Mouse (Mus musculus) right cerebral cortex, postnatal 36 days (tissue): Measurements from ENCODE around the gene Slc2a5.

Experiments used
- DNase-seq, 2 experiments: peaks; one replicate each; pipeline ENCODE4 v3.0.0; 2022; ENCODE audit warnings: low spot score in 2 of 2, mixed read lengths in 1 of 2

Gene Slc2a5

GRCm38 (mm10) chr4:150119055-150119454 is at the start of gene Slc2a5:
Gene Slc2a5 (plus strand): TSS chr4:150119283.
- no peak for DNase-seq

GRCm38 (mm10) chr4:150070136-150070535 is 48.9 kb upstream of the Slc2a5 start:
- DNase-seq: no peak

- no peak for DNase-seq
These were observed 46.5 kb upstream of the Slc2a5 start for GRCm38 (mm10) chr4:150072416-150073101.

GRCm38 (mm10) chr4:150073102-150073473 is 46.0 kb upstream of the Slc2a5 start:
- no peak for DNase-seq

- DNase-seq: no peak
These were observed 43.7 kb upstream of the Slc2a5 start for GRCm38 (mm10) chr4:150075350-150075749.

- no peak for DNase-seq
These were observed 42.9 kb upstream of the Slc2a5 start for GRCm38 (mm10) chr4:150076147-150076546.

- no peak for DNase-seq
These were observed 40.4 kb upstream of the Slc2a5 start for GRCm38 (mm10) chr4:150078646-150079045.

GRCm38 (mm10) chr4:150079244-150079643 is 39.8 kb upstream of the Slc2a5 start:
- no peak for DNase-seq

- DNase-seq: no peak
These were observed 38.6 kb upstream of the Slc2a5 start for GRCm38 (mm10) chr4:150080330-150080967.

GRCm38 (mm10) chr4:150085366-150085765 is 33.7 kb upstream of the Slc2a5 start:
- no peak for DNase-seq

GRCm38 (mm10) chr4:150086841-150087160 is 32.3 kb upstream of the Slc2a5 start:
- DNase-seq: no peak

GRCm38 (mm10) chr4:150087161-150087889 is 31.8 kb upstream of the Slc2a5 start, which contains the start of gene Gpr157:
Gene Gpr157 (plus strand): TSS chr4:150087365.
- peak; percentile 78 to 83 for DNase-seq

GRCm38 (mm10) chr4:150087890-150088530 is 31.1 kb upstream of the Slc2a5 start:
- no peak for DNase-seq

- DNase-seq: no peak
These were observed 30.0 kb upstream of the Slc2a5 start for GRCm38 (mm10) chr4:150089121-150089520.

GRCm38 (mm10) chr4:150091887-150092582 is 27.0 kb upstream of the Slc2a5 start:
- DNase-seq: no peak

- DNase-seq: no peak
These were observed 26.5 kb upstream of the Slc2a5 start for GRCm38 (mm10) chr4:150092583-150092902.

GRCm38 (mm10) chr4:150093560-150094462 is 25.3 kb upstream of the Slc2a5 start:
- DNase-seq: no peak

- DNase-seq: no peak
These were observed 24.7 kb upstream of the Slc2a5 start for GRCm38 (mm10) chr4:150094463-150094789.

GRCm38 (mm10) chr4:150096309-150096708 is 22.8 kb upstream of the Slc2a5 start:
- DNase-seq: no peak

- DNase-seq: no peak
These were observed 21.2 kb upstream of the Slc2a5 start for GRCm38 (mm10) chr4:150097847-150098246.

- peak in 1 of 2 experiments; percentile 18 for DNase-seq
These were observed 20.2 kb upstream of the Slc2a5 start for GRCm38 (mm10) chr4:150098880-150099279.
